Mouse (Mus musculus) intestine, embryonic 16.5 days (tissue): ENCODE results near the gene Ankrd13a. TPM values are rescaled to one million over a fixed set of nuclear protein-coding genes. Genes with fewer than 3 reads are reported as not detected.
A peak's percentile ranks its signal among the peaks of the same experiment; 100 is the strongest.

ENCODE experiments used
- ATAC-seq: fragments of 200-750 bp; cut with Nextera tagmentation; 2 replicates; pipeline ENCODE4 v1.8.0; 2017; ENCODE audit warnings: moderate TSS enrichment, moderate library complexity
- H3K27ac ChIP-seq: fragments of 300-500 bp; sonication (generic); 2 replicates; pipeline ENCODE4 v1.5.1; 2014; ENCODE audit warnings: mild to moderate bottlenecking, low read length
- H3K27me3 ChIP-seq: fragments of 300-500 bp; sonication (generic); replicated peaks from 2 replicates; pipeline ENCODE4 v1.6.1; 2014; ENCODE audit warnings: low read length, control low read depth, mixed read lengths; ENCODE audit not compliant: control insufficient read depth, insufficient read depth
- H3K36me3 ChIP-seq: fragments of 300-500 bp; sonication (generic); 2 replicates; pipeline ENCODE4 v1.6.1; 2014; ENCODE audit warnings: low read length, control low read depth; ENCODE audit not compliant: control insufficient read depth, insufficient read depth
- H3K4me1 ChIP-seq: fragments of 300-500 bp; sonication (generic); 2 replicates; pipeline ENCODE4 v1.6.1; 2014; ENCODE audit warnings: low read length, control low read depth, mixed read lengths; ENCODE audit not compliant: control insufficient read depth, insufficient read depth
- H3K4me2 ChIP-seq: fragments of 300-500 bp; sonication (generic); 2 replicates; pipeline ENCODE4 v1.6.1; 2014; ENCODE audit warnings: low read depth, low read length, control low read depth
- H3K4me3 ChIP-seq: fragments of 300-500 bp; sonication (generic); 2 replicates; pipeline ENCODE4 v1.5.1; 2014; ENCODE audit warnings: mild to moderate bottlenecking, low read length
- H3K9ac ChIP-seq: fragments of 300-500 bp; sonication (generic); 2 replicates; pipeline ENCODE4 v1.6.1; 2014; ENCODE audit warnings: low read depth, low read length
- H3K9me3 ChIP-seq: fragments of 300-500 bp; sonication (generic); 2 replicates; pipeline ENCODE4 v1.6.1; 2016; ENCODE audit warnings: low read length, control low read depth; ENCODE audit not compliant: control insufficient read depth
- WGBS: fragments of 180-500 bp; shearing (Covaris S2); extraction: QIAGEN DNeasy Blood & Tissue Kit; methylation state at CpG from one replicate; pipeline ENCODE4 v1.1.7; 2014; 5-methylcytosine and 5-hydroxymethylcytosine counted together
- polyA plus RNA-seq: library from polyadenylated mRNA; unstranded; fragments of >200 nt; fragmentation: Nextera tagmentation; extraction: Ambion mirVana; gene quantifications from 2 replicates; pipeline ENCODE4 v1.2.1, GENCODE M21; 2015

The Ankrd13a gene
- polyA plus RNA-seq, 1 experiment from 2014 or later: 12.7 TPM

DNA sequence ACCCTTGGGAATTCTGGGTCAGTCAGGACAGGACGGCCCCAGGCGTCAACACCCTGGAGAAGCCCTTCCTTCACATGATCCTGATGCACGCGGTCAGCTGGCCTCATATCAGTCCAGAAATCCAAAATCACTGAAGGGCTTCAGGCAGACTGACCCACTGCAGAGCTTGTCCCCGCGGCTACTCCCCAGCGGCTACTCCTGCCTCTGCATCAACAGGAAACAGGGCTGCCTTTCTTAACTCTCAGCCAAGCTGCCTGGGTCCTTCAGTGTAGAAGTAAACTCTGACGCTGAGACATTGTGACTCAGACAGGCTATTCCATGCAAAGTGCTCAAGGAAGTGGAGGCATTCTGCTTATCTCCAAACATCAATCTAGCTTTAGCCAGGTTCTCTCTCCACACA is 12.5 kb upstream of the Ankrd13a start:
- no peak overlapping the region for H3K4me3 ChIP-seq
- WGBS: 86% methylated on average over 8 of the region's 8 CpGs
- peaks cover 5% of the 10 kb centered on the region; the same call in 1 of the 2 replicates for H3K36me3 ChIP-seq
- H3K9me3 ChIP-seq: no peaks in the 10 kb centered on the region
- no peak overlapping the region for H3K4me2 ChIP-seq
- no peak overlapping the region for H3K27ac ChIP-seq
- H3K9ac ChIP-seq: no peak overlapping the region
- no peaks in the 10 kb centered on the region for H3K27me3 ChIP-seq
- no peak for ATAC-seq
- H3K4me1 ChIP-seq: no peaks in the 10 kb centered on the region

DNA sequence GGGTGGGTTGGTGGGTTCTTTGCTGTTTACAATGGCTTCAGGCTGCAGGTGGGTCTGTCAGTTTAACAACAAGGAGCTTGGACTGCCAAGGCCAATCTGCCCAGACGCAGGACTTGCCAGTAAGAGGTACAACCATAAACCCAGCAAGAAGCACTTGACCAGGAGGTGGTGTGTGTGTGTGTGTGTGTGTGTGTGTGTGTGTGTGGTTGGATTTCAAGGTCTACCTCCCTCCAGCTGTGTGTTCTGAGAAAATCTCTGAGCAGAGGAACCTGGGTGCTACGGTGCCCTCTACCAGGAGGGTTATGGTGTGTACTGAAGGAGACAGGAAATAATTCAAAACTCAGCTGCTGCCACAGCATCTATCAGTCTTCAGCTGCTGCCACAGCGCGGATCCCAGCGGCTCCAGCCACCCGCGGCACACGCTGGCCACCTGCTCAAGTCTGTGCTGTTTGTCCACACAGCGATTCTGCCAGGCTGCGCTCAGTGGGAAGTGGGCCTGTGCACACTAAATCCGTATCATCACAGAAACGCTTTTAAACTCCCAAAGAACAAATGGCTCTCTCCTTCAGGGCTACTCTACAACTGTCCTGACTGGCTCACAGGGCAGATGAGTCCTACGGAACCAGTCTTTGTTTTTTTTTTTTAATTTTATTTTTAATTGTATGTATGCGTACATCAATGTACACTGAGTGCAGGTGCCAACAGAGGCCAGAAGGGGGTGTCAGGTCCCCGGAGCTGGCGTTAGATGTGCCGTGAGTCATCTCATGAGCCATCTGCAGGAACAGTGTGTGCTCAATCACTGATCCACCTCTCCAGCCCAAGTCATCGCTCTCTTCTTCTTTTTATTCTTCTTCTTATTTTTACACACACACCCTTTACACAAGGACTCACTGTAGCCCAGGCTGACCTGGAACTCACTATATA is 9.4 kb upstream of the Ankrd13a start:
- H3K4me1 ChIP-seq: no peaks in the 10 kb centered on the region
- no peak overlapping the region for H3K27ac ChIP-seq
- no peaks in the 10 kb centered on the region for H3K9me3 ChIP-seq
- no peaks in the 10 kb centered on the region for H3K27me3 ChIP-seq
- H3K9ac ChIP-seq: no peak overlapping the region
- ATAC-seq: no peak
- WGBS: 88% methylated on average over 18 of the region's 18 CpGs
- H3K4me2 ChIP-seq: no peak overlapping the region
- peaks cover 5% of the 10 kb centered on the region; the same call in 1 of the 2 replicates for H3K36me3 ChIP-seq
- no peak overlapping the region for H3K4me3 ChIP-seq

- Histone ChIP-seq H3K4me2 (no peak overlapping the region), H3K36me3 (peaks cover 5% of the 10 kb centered on the region; the same call in 1 of the 2 replicates), H3K27me3 (no peaks in the 10 kb centered on the region), H3K4me1 (peaks cover 3% of the 10 kb centered on the region; the same call in 1 of the 2 replicates), H3K9me3 (no peaks in the 10 kb centered on the region), H3K4me3 (no peak overlapping the region), H3K27ac (no peak overlapping the region), H3K9ac (no peak overlapping the region)
- 91% methylated on average over 8 of the region's 8 CpGs for WGBS
- ATAC-seq: no peak
Observed at GRCm38 (mm10) chr5:114766686-114767085, 7.8 kb upstream of the Ankrd13a start.

GRCm38 (mm10) chr5:114767185-114767584 is 7.3 kb upstream of the Ankrd13a start:
- H3K4me1 ChIP-seq: peaks cover 8% of the 10 kb centered on the region; the same call in 1 of the 2 replicates
- H3K4me2 ChIP-seq: no peak overlapping the region
- H3K27ac ChIP-seq: no peak overlapping the region
- H3K9me3 ChIP-seq: no peaks in the 10 kb centered on the region
- no peak overlapping the region for H3K4me3 ChIP-seq
- no peak overlapping the region for H3K9ac ChIP-seq
- 89% methylated on average over 7 of the region's 7 CpGs for WGBS
- no peaks in the 10 kb centered on the region for H3K27me3 ChIP-seq
- ATAC-seq: no peak
- peaks cover 5% of the 10 kb centered on the region; the same call in 1 of the 2 replicates for H3K36me3 ChIP-seq

- no peak overlapping the region for H3K4me3 ChIP-seq
- no peak for ATAC-seq
- H3K36me3 ChIP-seq: peaks cover 5% of the 10 kb centered on the region; the same call in 1 of the 2 replicates
- H3K27ac ChIP-seq: no peak overlapping the region
- H3K4me1 ChIP-seq: peaks cover 13% of the 10 kb centered on the region; the same call in 1 of the 2 replicates
- 91% methylated on average over 8 of the region's 8 CpGs for WGBS
- H3K4me2 ChIP-seq: no peak overlapping the region
- no peaks in the 10 kb centered on the region for H3K27me3 ChIP-seq
- H3K9me3 ChIP-seq: no peaks in the 10 kb centered on the region
- no peak overlapping the region for H3K9ac ChIP-seq
Observed at GRCm38 (mm10) chr5:114769786-114770185, 4.7 kb upstream of the Ankrd13a start.

GRCm38 (mm10) chr5:114771796-114772195 is 2.7 kb upstream of the Ankrd13a start:
- H3K36me3 ChIP-seq: no peaks in the 10 kb centered on the region
- no peaks in the 10 kb centered on the region for H3K9me3 ChIP-seq
- peaks cover 25% of the 10 kb centered on the region; the same call in 1 of the 2 replicates for H3K4me1 ChIP-seq
- H3K4me3 ChIP-seq: peak overlapping the region; percentile 96
- 79% methylated on average over 8 of the region's 8 CpGs for WGBS
- peak overlapping the region; percentile 96; the same call in 1 of the 2 replicates for H3K9ac ChIP-seq
- no peaks in the 10 kb centered on the region for H3K27me3 ChIP-seq
- no peak overlapping the region for H3K27ac ChIP-seq
- no peak for ATAC-seq
- peak overlapping the region; percentile 84 for H3K4me2 ChIP-seq

DNA sequence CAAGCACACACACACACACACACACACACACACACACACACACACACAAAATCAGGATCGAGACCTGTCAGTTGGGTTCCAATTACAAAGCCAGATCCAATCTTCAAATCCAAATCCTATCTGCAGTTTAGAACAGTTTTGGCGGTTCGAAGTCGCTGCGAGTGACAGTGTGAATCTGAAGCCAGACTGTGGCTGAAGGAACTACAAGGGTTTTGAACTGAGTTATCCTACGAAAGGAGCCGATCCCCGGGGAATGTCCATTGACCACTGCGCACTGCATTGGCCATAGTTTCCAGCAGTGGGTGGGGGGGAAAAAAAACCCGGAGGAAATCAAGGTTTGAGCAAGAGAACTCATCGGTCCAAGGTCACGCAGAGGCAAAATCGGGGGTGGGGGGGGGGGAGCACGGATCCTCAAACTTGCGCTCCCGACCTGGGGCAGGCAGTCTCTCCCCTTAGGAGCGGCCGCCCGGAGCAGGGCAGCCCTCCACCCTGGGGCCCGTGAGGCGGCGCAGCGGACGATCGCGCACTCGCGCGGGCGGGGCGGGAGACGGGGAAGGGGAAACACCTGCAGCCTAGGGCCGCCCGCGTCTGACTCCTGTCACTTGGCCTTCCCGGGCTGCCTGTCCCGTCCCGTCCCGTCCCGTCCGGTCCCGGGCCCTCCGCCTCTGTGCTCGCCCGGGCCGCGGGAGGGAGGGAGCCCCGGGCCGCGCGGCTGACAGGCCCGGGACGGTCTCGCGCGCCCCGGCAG is 1.8 kb upstream of the Ankrd13a start:
- H3K4me1 ChIP-seq: peaks cover 25% of the 10 kb centered on the region; the same call in 1 of the 2 replicates
- no peaks in the 10 kb centered on the region for H3K9me3 ChIP-seq
- no peaks in the 10 kb centered on the region for H3K27me3 ChIP-seq
- peak overlapping the region; percentile 84 for H3K4me2 ChIP-seq
- peak overlapping the region; percentile 96 for H3K4me3 ChIP-seq
- peak overlapping the region; percentile 96 for H3K9ac ChIP-seq
- peak; percentile 56 for ATAC-seq
- WGBS: 1% methylated on average over 54 of the region's 57 CpGs
- peak overlapping the region; percentile 77 for H3K27ac ChIP-seq
- H3K36me3 ChIP-seq: no peaks in the 10 kb centered on the region

GRCm38 (mm10) chr5:114773211-114773710 is 1.2 kb upstream of the Ankrd13a start:
- Histone ChIP-seq H3K4me1 (peaks cover 25% of the 10 kb centered on the region; the same call in 1 of the 2 replicates), H3K36me3 (no peaks in the 10 kb centered on the region), H3K9me3 (no peaks in the 10 kb centered on the region), H3K27me3 (no peaks in the 10 kb centered on the region), H3K4me3 (peak overlapping the region; percentile 96), H3K27ac (peak overlapping the region; percentile 91), H3K9ac (peak overlapping the region; percentile 96), H3K4me2 (peak overlapping the region; percentile 91)
- WGBS: under 1% methylated on average over 51 of the region's 52 CpGs
- ATAC-seq: peak; percentile 83

- H3K4me3 ChIP-seq: peak overlapping the region; percentile 96
- no peaks in the 10 kb centered on the region for H3K36me3 ChIP-seq
- no peaks in the 10 kb centered on the region for H3K27me3 ChIP-seq
- peak overlapping the region; percentile 91 for H3K4me2 ChIP-seq
- no peaks in the 10 kb centered on the region for H3K9me3 ChIP-seq
- WGBS: under 1% methylated on average over 11 of the region's 11 CpGs
- ATAC-seq: 0 out of 2 replicates have a peak, but pooled peaks have one; percentile 6
- H3K9ac ChIP-seq: peak overlapping the region; percentile 95
- peak overlapping the region; percentile 91 for H3K27ac ChIP-seq
- peaks cover 25% of the 10 kb centered on the region; the same call in 1 of the 2 replicates for H3K4me1 ChIP-seq
Observed at GRCm38 (mm10) chr5:114773780-114774179, 697 bp upstream of the Ankrd13a start.
